Mouse (Mus musculus): ENCODE results near the gene Ripor2.

Gene Ripor2

GRCm38 (mm10) chr13:24581833-24582232 is at the start of gene Ripor2:
Gene Ripor2, plus strand, starts transcription at chr13:24582189.
- DNase-seq (ENCODE audit: low spot score in 2 of 2): no peak

GRCm38 (mm10) chr13:24536531-24537167 is 45.3 kb upstream of the Ripor2 start:
- no peak for DNase-seq (ENCODE audit: low spot score in 2 of 2)

DNA sequence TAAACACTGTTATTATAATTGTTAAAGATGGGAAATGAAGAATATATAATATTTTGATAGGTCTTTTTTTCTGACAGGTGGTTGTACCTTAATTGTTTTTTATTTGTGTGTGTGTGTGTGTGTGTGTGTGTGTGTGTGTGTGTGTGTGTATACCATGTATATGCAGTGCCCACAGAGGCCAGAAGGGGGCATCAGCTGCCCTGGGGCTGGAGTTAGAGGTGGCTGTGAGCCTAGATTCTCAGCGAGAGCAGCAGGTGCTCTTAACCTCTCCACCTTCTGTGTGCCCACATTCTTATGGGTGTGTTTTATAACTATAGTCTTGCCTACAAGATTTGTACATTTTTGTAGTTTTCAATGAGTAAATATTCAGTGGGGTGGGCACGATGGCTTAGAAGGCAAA is 44.0 kb upstream of the Ripor2 start:
- DNase-seq (ENCODE audit: low spot score in 2 of 2): no peak

GRCm38 (mm10) chr13:24538941-24539340 is 43.0 kb upstream of the Ripor2 start:
- DNase-seq (ENCODE audit: low spot score in 2 of 2): no peak

DNA sequence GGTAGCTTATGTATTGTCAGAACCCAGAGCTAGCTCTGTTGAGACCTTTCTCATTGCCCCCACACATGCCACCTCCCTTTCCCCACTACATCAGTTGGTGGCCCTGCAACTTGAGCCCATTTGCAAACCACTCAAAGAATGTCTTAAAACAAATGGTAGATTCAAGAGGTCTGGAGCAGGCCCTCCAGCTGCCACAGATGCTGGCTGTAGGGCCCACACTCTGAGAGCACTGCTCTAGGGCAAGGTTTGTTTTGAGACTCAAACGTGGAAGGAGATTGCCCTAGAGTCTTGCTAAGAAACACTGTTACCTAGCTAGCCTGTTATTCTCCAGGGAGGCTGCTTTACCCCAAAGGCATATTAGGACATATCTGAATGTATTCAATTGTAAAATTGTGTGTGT is 36.3 kb upstream of the Ripor2 start:
- no peak for DNase-seq (ENCODE audit: low spot score in 2 of 2)

GRCm38 (mm10) chr13:24546801-24547459 is 35.1 kb upstream of the Ripor2 start:
- no peak for DNase-seq (ENCODE audit: low spot score in 2 of 2)

DNA sequence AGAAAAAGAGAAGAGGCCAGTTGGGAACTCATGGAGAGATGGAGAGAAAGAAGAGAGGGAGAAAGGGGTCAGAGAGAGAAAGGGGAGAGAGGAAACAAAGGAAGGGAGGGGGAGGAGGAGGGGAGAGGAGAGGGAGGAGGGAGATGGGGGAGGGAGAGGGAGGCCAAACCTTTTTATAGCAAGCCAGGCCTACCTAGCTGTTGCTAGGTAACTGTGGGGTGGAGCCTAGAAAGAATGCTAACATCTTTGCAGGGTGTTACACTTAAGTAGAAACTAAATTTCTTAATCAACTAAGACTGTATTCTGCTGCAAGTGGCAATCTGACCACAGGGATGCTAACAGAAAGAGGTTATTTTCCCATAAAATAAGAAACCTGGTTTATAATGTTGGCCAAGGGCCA is 33.1 kb upstream of the Ripor2 start:
- DNase-seq (ENCODE audit: low spot score in 2 of 2): no peak

GRCm38 (mm10) chr13:24551100-24551931 is 30.7 kb upstream of the Ripor2 start:
- no peak for DNase-seq (ENCODE audit: low spot score in 2 of 2)

GRCm38 (mm10) chr13:24552039-24552438 is 29.9 kb upstream of the Ripor2 start:
- DNase-seq (ENCODE audit: low spot score in 2 of 2): no peak

GRCm38 (mm10) chr13:24561391-24561790 is 20.6 kb upstream of the Ripor2 start:
- no peak for DNase-seq (ENCODE audit: low spot score in 2 of 2)

GRCm38 (mm10) chr13:24564706-24565105 is 17.3 kb upstream of the Ripor2 start:
- no peak for DNase-seq (ENCODE audit: low spot score in 2 of 2)

DNA sequence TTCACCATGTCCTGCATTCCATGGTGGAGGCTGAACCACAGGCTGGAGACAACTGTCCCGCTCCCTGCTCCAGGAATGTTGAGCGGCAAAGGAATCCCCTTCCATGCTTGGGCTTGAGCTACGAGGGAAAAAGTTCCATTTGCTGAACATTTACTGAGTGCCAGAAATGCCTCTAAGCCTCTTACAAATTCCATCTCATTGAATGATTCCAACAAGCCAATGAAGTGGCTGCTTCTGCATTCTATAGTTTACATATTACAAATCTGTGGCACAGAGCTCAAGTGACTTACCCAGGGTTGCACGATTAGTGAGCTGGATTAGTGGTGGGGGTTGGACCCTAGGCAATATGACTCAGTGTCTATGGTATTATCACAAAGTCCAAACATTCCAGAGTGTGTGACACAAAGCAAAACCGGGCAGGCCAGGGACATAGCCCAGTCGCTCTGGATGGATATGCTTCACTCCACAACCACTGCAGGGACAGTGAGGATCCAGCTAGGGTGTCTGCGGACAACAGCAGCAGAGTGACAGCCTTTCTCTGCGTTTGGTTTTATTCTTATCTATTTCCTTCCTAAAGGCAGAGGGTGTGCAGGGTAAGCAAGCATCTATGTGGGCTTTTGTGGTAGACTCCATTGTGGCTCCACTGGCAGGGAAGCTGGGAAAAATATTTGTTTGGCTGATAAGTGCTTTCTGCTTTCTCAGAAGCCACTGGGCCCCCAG is 16.6 kb upstream of the Ripor2 start:
- no peak for DNase-seq (ENCODE audit: low spot score in 2 of 2)

DNA sequence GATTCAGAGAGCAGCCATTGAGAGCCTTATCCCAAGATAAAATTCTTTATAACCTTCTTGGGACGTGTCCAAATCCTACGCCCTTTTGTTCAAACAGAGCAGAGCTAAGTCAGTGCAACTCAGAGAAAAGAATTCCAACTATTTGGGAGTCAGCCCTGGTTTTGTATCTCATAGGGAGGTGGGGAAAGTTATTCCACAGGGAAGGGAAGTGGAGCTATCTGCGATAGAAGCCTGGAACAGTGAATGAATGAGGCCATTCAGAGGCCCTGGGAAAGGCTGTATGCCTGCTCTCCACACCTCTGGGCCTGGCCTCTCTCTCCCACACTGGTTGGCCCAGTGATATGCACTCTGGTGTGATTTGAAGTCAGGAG is 16.1 kb upstream of the Ripor2 start:
- no peak for DNase-seq (ENCODE audit: low spot score in 2 of 2)

- no peak for DNase-seq (ENCODE audit: low spot score in 2 of 2)
Measured at GRCm38 (mm10) chr13:24567176-24567811, 14.7 kb upstream of the Ripor2 start.

DNA sequence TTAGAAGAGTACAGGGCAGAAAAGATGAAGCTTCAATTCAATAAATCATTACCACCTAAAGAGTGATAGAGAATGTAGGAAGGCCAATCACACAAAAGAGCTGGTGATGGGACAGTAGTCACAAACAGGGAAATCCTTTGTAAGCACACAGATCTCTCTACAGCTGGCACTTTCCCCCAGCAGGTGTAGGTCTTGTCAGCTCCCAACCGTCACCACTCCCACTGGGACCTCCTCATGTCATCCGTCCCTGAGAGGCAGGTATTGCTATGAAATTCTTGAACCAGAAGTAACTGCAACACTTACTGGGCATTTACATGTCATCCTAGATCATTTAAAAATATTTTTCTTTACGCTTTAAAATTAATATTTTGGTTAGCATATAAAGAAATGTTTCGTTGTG is 12.9 kb upstream of the Ripor2 start:
- DNase-seq (ENCODE audit: low spot score in 2 of 2): no peak

GRCm38 (mm10) chr13:24570716-24571115 is 11.3 kb upstream of the Ripor2 start:
- DNase-seq (ENCODE audit: low spot score in 2 of 2): no peak

GRCm38 (mm10) chr13:24571906-24572305 is 10.1 kb upstream of the Ripor2 start:
- DNase-seq (ENCODE audit: low spot score in 2 of 2): no peak

DNA sequence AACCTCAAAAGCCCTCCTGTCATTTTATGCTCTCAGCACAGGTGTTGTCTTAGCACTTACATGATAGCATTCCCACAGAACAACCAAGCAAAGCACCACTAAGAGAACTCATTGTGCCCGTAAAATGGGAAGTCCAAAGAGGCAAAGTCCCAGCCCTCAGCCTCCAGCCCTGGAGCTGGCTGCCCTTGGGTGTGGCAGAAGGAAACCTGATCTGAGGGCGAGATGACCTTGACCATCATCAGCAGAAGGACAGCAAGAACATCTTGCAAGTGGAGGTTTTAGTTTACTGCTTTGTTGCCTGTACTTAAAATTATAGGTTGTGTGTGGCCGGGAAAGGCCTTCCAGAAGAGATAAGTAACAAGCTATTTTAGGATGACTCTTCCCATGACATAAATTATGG is 6.9 kb upstream of the Ripor2 start:
- no peak for DNase-seq (ENCODE audit: low spot score in 2 of 2)

DNA sequence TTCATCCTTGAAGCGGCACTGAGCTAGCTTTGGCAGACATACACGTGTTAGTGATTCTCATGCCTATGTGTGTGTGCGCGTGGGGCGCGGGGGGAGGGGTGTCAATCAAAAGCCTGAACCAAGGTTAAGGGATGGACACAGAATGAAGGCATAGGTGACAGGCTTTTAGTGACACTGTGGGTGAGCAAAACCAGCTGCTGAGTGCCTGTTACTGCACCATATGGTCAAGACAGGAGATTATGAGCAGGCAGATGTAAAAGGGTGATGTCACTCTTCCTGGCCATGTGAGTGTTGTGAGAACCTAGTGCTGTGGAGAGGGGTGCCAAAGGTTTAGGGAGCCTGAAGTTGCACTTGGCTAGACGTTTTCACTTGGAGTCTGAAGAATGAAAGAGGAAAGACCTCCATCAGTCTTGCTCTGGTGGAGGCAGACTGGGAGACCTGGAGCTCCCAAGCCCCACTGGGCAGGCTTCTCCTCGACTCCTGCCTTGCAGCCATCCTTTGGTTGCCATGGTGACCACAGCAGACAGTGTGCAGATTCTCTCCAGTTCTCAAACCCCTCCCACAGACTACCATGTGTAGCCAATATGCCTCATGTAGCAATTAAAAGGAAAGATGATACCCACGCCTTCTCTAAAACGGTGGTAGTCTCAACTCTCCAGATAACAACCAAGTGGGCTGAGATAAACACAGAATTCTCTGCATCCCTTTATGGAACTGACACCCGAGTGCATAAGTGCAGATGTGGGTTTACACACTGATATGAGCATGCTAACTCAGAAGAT is 5.5 kb upstream of the Ripor2 start:
- DNase-seq (ENCODE audit: low spot score in 2 of 2): peak in 1 of 2 experiments; percentile 52

GRCm38 (mm10) chr13:24578317-24578716 is 3.7 kb upstream of the Ripor2 start:
- DNase-seq (ENCODE audit: low spot score in 2 of 2): no peak

DNA sequence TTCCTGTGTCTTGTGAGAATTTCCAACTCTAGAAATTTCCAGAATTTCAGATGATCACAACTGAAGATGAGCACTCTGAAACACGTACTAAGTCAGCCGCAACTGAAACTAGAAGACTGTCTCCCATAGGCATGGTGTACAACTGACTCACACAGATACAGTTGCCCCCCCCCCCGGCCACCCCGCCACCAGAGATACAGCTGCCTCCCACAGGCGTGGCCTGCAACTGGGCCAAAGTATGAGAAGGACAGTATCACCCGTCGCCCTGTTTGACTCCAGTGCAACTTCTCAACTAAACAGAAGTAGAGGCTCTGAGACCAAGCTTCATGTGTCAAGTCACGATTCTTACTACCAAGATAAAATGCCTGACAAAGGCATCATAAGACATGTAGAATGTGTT is 1.2 kb upstream of the Ripor2 start:
- no peak for DNase-seq (ENCODE audit: low spot score in 2 of 2)
